Mouse (Mus musculus): Measurements from ENCODE around the gene Trim30a. TPM values are rescaled to one million over a fixed set of nuclear protein-coding genes. Genes with fewer than 3 reads are reported as not detected.

Trim30a gene
- total and polyA plus RNA-seq, 3 experiments = 0.02 to 0.60 TPM; not detected in 1

- no peak for ATAC-seq (ENCODE audit: extremely low read depth, insufficient number of reproducible peaks, low FRiP score, poor library complexity, severe bottlenecking)
- TF ChIP-seq POLR2AphosphoS5 (IDR thresholded peaks at IDR 0.05; ENCODE audit: insufficient replicate concordance, low read depth, low read length) = no peak
- no peak for TF ChIP-seq TAL1 (conservative IDR thresholded peaks at IDR 0.05; ENCODE audit: low read depth, low read length)
- no peak for TF ChIP-seq CTCF (IDR thresholded peaks at IDR 0.05; ENCODE audit: low read depth, low read length)
- TF ChIP-seq GATA2 (IDR thresholded peaks at IDR 0.05; ENCODE audit: borderline replicate concordance, low read depth, low read length) = no peak
- no peak for TF ChIP-seq GATA1 (IDR thresholded peaks at IDR 0.05; ENCODE audit: borderline replicate concordance, low read length)
- no peaks in the 10 kb centered on the region for H3K27me3 ChIP-seq (ENCODE audit: insufficient read depth, low read length)
- no peak overlapping the region for H3K4me3 ChIP-seq (ENCODE audit: low read depth, low read length)
- no peaks in the 10 kb centered on the region for H3K9me3 ChIP-seq (replicated peaks)
- H3K4me1 ChIP-seq (ENCODE audit: insufficient read depth, low read depth, low read length) = no peaks in the 10 kb centered on the region; the same call in 1 of the 2 replicates
- no peak for DNase-seq (ENCODE audit: low spot score)
- H3K36me3 ChIP-seq (replicated peaks) = no peaks in the 10 kb centered on the region
These were observed 60.5 kb downstream of the Trim30a start for GRCm38 (mm10) chr7:104404460-104404950.

DNA sequence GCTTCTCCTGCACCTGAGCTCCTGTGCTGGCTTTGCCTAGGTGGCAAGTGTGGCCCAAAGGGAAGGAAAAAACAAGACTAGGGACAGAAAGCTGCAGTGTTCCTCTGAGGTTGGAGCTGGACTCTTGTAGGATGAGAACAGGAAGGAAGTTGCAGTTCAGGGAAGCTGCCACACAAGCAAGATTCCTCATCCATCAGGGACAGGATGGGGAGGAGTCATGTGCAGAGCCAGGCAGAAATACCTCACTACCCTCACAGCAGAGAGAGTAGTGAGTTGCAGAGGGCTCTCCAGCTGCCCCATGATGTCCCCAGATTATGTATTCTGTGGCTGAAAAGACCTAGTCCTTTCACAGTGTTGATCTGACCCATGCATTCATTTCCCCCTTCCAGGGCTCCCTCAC, 63.9 kb downstream of the Trim30a start:
- TF ChIP-seq TAL1 (conservative IDR thresholded peaks at IDR 0.05; ENCODE audit: low read depth, low read length) (no peak), POLR2AphosphoS5 (IDR thresholded peaks at IDR 0.05; ENCODE audit: insufficient replicate concordance, low read depth, low read length) (no peak)
- no peak for ATAC-seq (ENCODE audit: extremely low read depth, insufficient number of reproducible peaks, low FRiP score, poor library complexity, severe bottlenecking)
- Histone ChIP-seq H3K36me3 (replicated peaks) (no peaks in the 10 kb centered on the region), H3K4me3 (ENCODE audit: low read depth, low read length) (no peak overlapping the region), H3K27me3 (ENCODE audit: insufficient read depth, low read length) (no peaks in the 10 kb centered on the region), H3K9me3 (replicated peaks) (no peaks in the 10 kb centered on the region), H3K4me1 (ENCODE audit: insufficient read depth, low read depth, low read length) (no peaks in the 10 kb centered on the region; the same call in 1 of the 2 replicates)
- no peak for DNase-seq (ENCODE audit: low spot score)

GRCm38 (mm10) chr7:104400698-104401097, 64.3 kb downstream of the Trim30a start, which contains the start of gene Trim30c:
TSS of gene Trim30c (minus strand) at chr7:104400837.
- H3K9me3 ChIP-seq (replicated peaks) = no peaks in the 10 kb centered on the region
- no peak within 1 kb of the TSS for H3K4me3 ChIP-seq (ENCODE audit: low read depth, low read length)
- ATAC-seq (ENCODE audit: extremely low read depth, insufficient number of reproducible peaks, low FRiP score, poor library complexity, severe bottlenecking) (no peak), DNase-seq (ENCODE audit: low spot score) (no peak)
- H3K27me3 ChIP-seq (ENCODE audit: insufficient read depth, low read length) = no peaks in the 10 kb centered on the region
- no peaks in the 10 kb centered on the region; the same call in 1 of the 2 replicates for H3K4me1 ChIP-seq (ENCODE audit: insufficient read depth, low read depth, low read length)
- TF ChIP-seq TAL1 (conservative IDR thresholded peaks at IDR 0.05; ENCODE audit: low read depth, low read length) (no peak), GATA1 (IDR thresholded peaks at IDR 0.05; ENCODE audit: borderline replicate concordance, low read length) (no peak), POLR2AphosphoS5 (IDR thresholded peaks at IDR 0.05; ENCODE audit: insufficient replicate concordance, low read depth, low read length) (no peak), GATA2 (IDR thresholded peaks at IDR 0.05; ENCODE audit: borderline replicate concordance, low read depth, low read length) (no peak), CTCF (IDR thresholded peaks at IDR 0.05; ENCODE audit: low read depth, low read length) (no peak)
- no peaks in the 10 kb centered on the region for H3K36me3 ChIP-seq (replicated peaks)

DNA sequence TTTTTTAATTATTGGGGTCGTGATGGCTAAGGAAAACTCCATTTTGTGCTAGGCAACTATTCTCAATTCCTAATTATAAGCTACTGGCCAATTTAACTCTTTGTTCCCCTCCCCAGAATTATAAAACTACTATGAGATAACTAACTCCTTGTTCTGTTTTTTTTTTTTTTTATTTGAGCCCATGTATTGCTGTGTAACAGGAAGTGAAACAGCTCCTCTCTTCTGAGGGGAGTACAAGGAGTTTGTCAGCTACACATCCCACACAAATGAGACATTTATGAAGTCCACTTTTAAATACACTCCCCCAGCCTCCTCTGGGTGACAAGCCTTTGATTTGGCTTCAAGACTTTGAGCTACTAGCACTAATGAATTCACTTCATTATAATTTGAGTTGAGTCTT, 66.5 kb downstream of the Trim30a start:
- Histone ChIP-seq H3K36me3 (replicated peaks) (no peaks in the 10 kb centered on the region), H3K4me1 (ENCODE audit: insufficient read depth, low read depth, low read length) (no peaks in the 10 kb centered on the region), H3K4me3 (ENCODE audit: low read depth, low read length) (no peak overlapping the region), H3K9me3 (replicated peaks) (peaks cover 3% of the 10 kb centered on the region), H3K27me3 (ENCODE audit: insufficient read depth, low read length) (no peaks in the 10 kb centered on the region)
- no peak for DNase-seq (ENCODE audit: low spot score)
- no peak for ATAC-seq (ENCODE audit: extremely low read depth, insufficient number of reproducible peaks, low FRiP score, poor library complexity, severe bottlenecking)
- TF ChIP-seq TAL1 (conservative IDR thresholded peaks at IDR 0.05; ENCODE audit: low read depth, low read length) (no peak), GATA1 (IDR thresholded peaks at IDR 0.05; ENCODE audit: borderline replicate concordance, low read length) (no peak), CTCF (IDR thresholded peaks at IDR 0.05; ENCODE audit: low read depth, low read length) (no peak), GATA2 (IDR thresholded peaks at IDR 0.05; ENCODE audit: borderline replicate concordance, low read depth, low read length) (no peak), POLR2AphosphoS5 (IDR thresholded peaks at IDR 0.05; ENCODE audit: insufficient replicate concordance, low read depth, low read length) (no peak)

DNA sequence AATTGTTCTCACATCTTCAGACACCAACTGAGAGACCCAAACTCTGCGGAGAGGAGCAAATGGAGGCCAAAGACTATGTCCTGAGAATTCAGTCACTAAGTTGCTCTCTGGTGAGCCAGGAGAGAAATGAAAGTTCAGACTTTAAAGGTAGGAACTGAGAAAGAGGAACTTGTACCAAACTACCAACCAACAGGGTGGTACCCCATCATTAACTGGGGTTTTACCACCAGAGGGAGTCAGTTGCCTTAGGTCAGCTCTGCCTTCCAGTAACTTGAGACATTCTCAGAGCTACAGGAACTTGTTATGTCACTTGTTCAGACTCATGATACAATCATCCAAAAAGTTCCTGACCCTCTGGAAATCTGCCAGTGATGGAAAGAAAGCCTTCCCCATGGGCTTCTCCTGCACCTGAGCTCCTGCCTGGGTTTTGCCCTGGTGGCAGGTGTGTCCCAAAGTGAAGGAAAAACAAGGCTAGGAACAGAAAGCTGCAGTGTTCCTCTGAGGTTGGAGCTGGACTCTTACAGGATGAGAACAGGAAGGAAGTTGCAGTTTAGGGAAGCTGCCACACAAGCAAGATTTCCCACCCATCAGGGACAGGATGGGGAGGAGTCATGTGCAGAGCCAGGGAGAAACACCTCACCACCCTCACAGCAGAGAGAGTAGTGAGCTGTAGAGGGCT, 95.1 kb downstream of the Trim30a start, which contains the start of gene Trim30b:
Trim30b (minus strand) TSS at position 149 of the 679 bp plus-strand sequence.
- Histone ChIP-seq H3K9me3 (replicated peaks) (no peaks in the 10 kb centered on the region), H3K4me3 (ENCODE audit: low read depth, low read length) (no peak within 1 kb of the TSS), H3K4me1 (ENCODE audit: insufficient read depth, low read depth, low read length) (no peaks in the 10 kb centered on the region), H3K36me3 (replicated peaks) (no peaks in the 10 kb centered on the region), H3K27me3 (ENCODE audit: insufficient read depth, low read length) (no peaks in the 10 kb centered on the region)
- ATAC-seq (ENCODE audit: extremely low read depth, insufficient number of reproducible peaks, low FRiP score, poor library complexity, severe bottlenecking) (no peak), DNase-seq (ENCODE audit: low spot score) (no peak)
- no peak for TF ChIP-seq TAL1 (conservative IDR thresholded peaks at IDR 0.05; ENCODE audit: low read depth, low read length)
- TF ChIP-seq CTCF (IDR thresholded peaks at IDR 0.05; ENCODE audit: low read depth, low read length) = no peak
- TF ChIP-seq GATA2 (IDR thresholded peaks at IDR 0.05; ENCODE audit: borderline replicate concordance, low read depth, low read length) = no peak
- TF ChIP-seq GATA1 (IDR thresholded peaks at IDR 0.05; ENCODE audit: borderline replicate concordance, low read length) = no peak
- TF ChIP-seq POLR2AphosphoS5 (IDR thresholded peaks at IDR 0.05; ENCODE audit: insufficient replicate concordance, low read depth, low read length) = no peak

GRCm38 (mm10) chr7:104366339-104366738, 98.7 kb downstream of the Trim30a start:
- Histone ChIP-seq H3K9me3 (replicated peaks) (no peaks in the 10 kb centered on the region), H3K27me3 (ENCODE audit: insufficient read depth, low read length) (peaks cover 4% of the 10 kb centered on the region; the same call in 1 of the 2 replicates), H3K36me3 (replicated peaks) (no peaks in the 10 kb centered on the region), H3K4me1 (ENCODE audit: insufficient read depth, low read depth, low read length) (no peaks in the 10 kb centered on the region), H3K4me3 (ENCODE audit: low read depth, low read length) (no peak overlapping the region)
- ATAC-seq (ENCODE audit: extremely low read depth, insufficient number of reproducible peaks, low FRiP score, poor library complexity, severe bottlenecking) (no peak), DNase-seq (ENCODE audit: low spot score) (no peak)
- TF ChIP-seq POLR2AphosphoS5 (IDR thresholded peaks at IDR 0.05; ENCODE audit: insufficient replicate concordance, low read depth, low read length) (no peak), TAL1 (conservative IDR thresholded peaks at IDR 0.05; ENCODE audit: low read depth, low read length) (no peak), CTCF (IDR thresholded peaks at IDR 0.05; ENCODE audit: low read depth, low read length) (no peak), GATA1 (IDR thresholded peaks at IDR 0.05; ENCODE audit: borderline replicate concordance, low read length) (no peak), GATA2 (IDR thresholded peaks at IDR 0.05; ENCODE audit: borderline replicate concordance, low read depth, low read length) (no peak)

Other genes starting within 250 kb of the Trim30a start
- 0.23 TPM in 1 of 2 replicates, not detected in the other for gene Trim6, start 246.4 kb downstream of the Trim30a start, total RNA-seq (2014; fragmentation: Nextera tagmentation)
- 0.05 TPM in 1 of 2 replicates, not detected in the other for gene Trim6, start 246.4 kb downstream of the Trim30a start, total RNA-seq (2017)
- gene Trim6, start 246.4 kb downstream of the Trim30a start, polyA plus RNA-seq (2012) = not detected in 2 replicates
- 1.7 and 4.9 TPM in 2 replicates for gene Trim34a, start 220.7 kb downstream of the Trim30a start, total RNA-seq (2014; fragmentation: Nextera tagmentation)
- 6.9 and 8.6 TPM in 2 replicates for gene Trim34a, start 220.7 kb downstream of the Trim30a start, total RNA-seq (2017)
- gene Trim34a, start 220.7 kb downstream of the Trim30a start, polyA plus RNA-seq (2012) = 0.22 and 0.25 TPM in 2 replicates
- gene Trim5, start 177.1 kb downstream of the Trim30a start, total RNA-seq (2014; fragmentation: Nextera tagmentation) = not detected in 2 replicates
- 0.33 and 0.35 TPM in 2 replicates for gene Trim5, start 177.1 kb downstream of the Trim30a start, total RNA-seq (2017)
- gene Trim5, start 177.1 kb downstream of the Trim30a start, polyA plus RNA-seq (2012) = not detected in 2 replicates
- 0.30 and 3.8 TPM in 2 replicates for gene Trim12a, start 149.7 kb downstream of the Trim30a start, total RNA-seq (2014; fragmentation: Nextera tagmentation)
- not detected in 2 replicates for gene Trim12a, start 149.7 kb downstream of the Trim30a start, total RNA-seq (2017)
- gene Trim12a, start 149.7 kb downstream of the Trim30a start, polyA plus RNA-seq (2012) = not detected in 2 replicates
- gene Trim34b, start 135.7 kb downstream of the Trim30a start, total RNA-seq (2014; fragmentation: Nextera tagmentation) = 10.8 and 11.2 TPM in 2 replicates
- 6.8 and 7.6 TPM in 2 replicates for gene Trim34b, start 135.7 kb downstream of the Trim30a start, total RNA-seq (2017)
- gene Trim34b, start 135.7 kb downstream of the Trim30a start, polyA plus RNA-seq (2012) = 0.14 and 0.34 TPM in 2 replicates
- gene Trim12c, start 111.8 kb downstream of the Trim30a start, total RNA-seq (2014; fragmentation: Nextera tagmentation) = 20.3 and 20.5 TPM in 2 replicates
- 45.8 and 61.2 TPM in 2 replicates for gene Trim12c, start 111.8 kb downstream of the Trim30a start, total RNA-seq (2017)
- gene Trim12c, start 111.8 kb downstream of the Trim30a start, polyA plus RNA-seq (2012) = 0.68 and 1.3 TPM in 2 replicates
- gene Trim30b, start 95.3 kb downstream of the Trim30a start, total RNA-seq (2014; fragmentation: Nextera tagmentation) = not detected in 2 replicates
- gene Trim30b, start 95.3 kb downstream of the Trim30a start, total RNA-seq (2017) = 0.12 and 0.22 TPM in 2 replicates
- not detected in 2 replicates for gene Trim30b, start 95.3 kb downstream of the Trim30a start, polyA plus RNA-seq (2012)
- not detected in 2 replicates for gene Trim30c, start 64.4 kb downstream of the Trim30a start, total RNA-seq (2014; fragmentation: Nextera tagmentation)
- not detected in 2 replicates for gene Trim30c, start 64.4 kb downstream of the Trim30a start, total RNA-seq (2017)
- gene Trim30c, start 64.4 kb downstream of the Trim30a start, polyA plus RNA-seq (2012) = not detected in 2 replicates
- not detected in 2 replicates for gene Trim30d, start 42.7 kb upstream of the Trim30a start, total RNA-seq (2014; fragmentation: Nextera tagmentation)
- gene Trim30d, start 42.7 kb upstream of the Trim30a start, total RNA-seq (2017) = 0.11 TPM in 1 of 2 replicates, not detected in the other
- not detected in 2 replicates for gene Trim30d, start 42.7 kb upstream of the Trim30a start, polyA plus RNA-seq (2012)
- gene Olfr651, start 84.9 kb upstream of the Trim30a start, total RNA-seq (2014; fragmentation: Nextera tagmentation) = not detected in 2 replicates
- gene Olfr651, start 84.9 kb upstream of the Trim30a start, total RNA-seq (2017) = 0.12 TPM in 1 of 2 replicates, not detected in the other
- not detected in 2 replicates for gene Olfr651, start 84.9 kb upstream of the Trim30a start, polyA plus RNA-seq (2012)
- not detected in 2 replicates for gene Olfr652, start 95.7 kb upstream of the Trim30a start, total RNA-seq (2014; fragmentation: Nextera tagmentation)
- 0.22 and 0.29 TPM in 2 replicates for gene Olfr652, start 95.7 kb upstream of the Trim30a start, total RNA-seq (2017)
- gene Olfr652, start 95.7 kb upstream of the Trim30a start, polyA plus RNA-seq (2012) = not detected in 2 replicates
- gene Olfr653, start 112.1 kb upstream of the Trim30a start, total RNA-seq (2014; fragmentation: Nextera tagmentation) = not detected in 2 replicates
- gene Olfr653, start 112.1 kb upstream of the Trim30a start, total RNA-seq (2017) = 0.05 and 0.12 TPM in 2 replicates
- gene Olfr653, start 112.1 kb upstream of the Trim30a start, polyA plus RNA-seq (2012) = not detected in 2 replicates
- not detected in 2 replicates for gene Olfr654, start 121.8 kb upstream of the Trim30a start, total RNA-seq (2014; fragmentation: Nextera tagmentation)
- 0.06 and 0.27 TPM in 2 replicates for gene Olfr654, start 121.8 kb upstream of the Trim30a start, total RNA-seq (2017)
- not detected in 2 replicates for gene Olfr654, start 121.8 kb upstream of the Trim30a start, polyA plus RNA-seq (2012)
- gene Olfr655, start 136.6 kb upstream of the Trim30a start, total RNA-seq (2014; fragmentation: Nextera tagmentation) = not detected in 2 replicates
- gene Olfr655, start 136.6 kb upstream of the Trim30a start, total RNA-seq (2017) = 0.33 and 0.46 TPM in 2 replicates
- not detected in 2 replicates for gene Olfr655, start 136.6 kb upstream of the Trim30a start, polyA plus RNA-seq (2012)
- gene Olfr656, start 148.8 kb upstream of the Trim30a start, total RNA-seq (2014; fragmentation: Nextera tagmentation) = not detected in 2 replicates
- gene Olfr656, start 148.8 kb upstream of the Trim30a start, total RNA-seq (2017) = 0.05 and 0.06 TPM in 2 replicates
- gene Olfr656, start 148.8 kb upstream of the Trim30a start, polyA plus RNA-seq (2012) = not detected in 2 replicates
- not detected in 2 replicates for gene Olfr657, start 159.6 kb upstream of the Trim30a start, total RNA-seq (2014; fragmentation: Nextera tagmentation)
- 0.06 TPM in 1 of 2 replicates, not detected in the other for gene Olfr657, start 159.6 kb upstream of the Trim30a start, total RNA-seq (2017)
- gene Olfr657, start 159.6 kb upstream of the Trim30a start, polyA plus RNA-seq (2012) = not detected in 2 replicates
- not detected in 2 replicates for gene Olfr658, start 182.1 kb upstream of the Trim30a start, total RNA-seq (2014; fragmentation: Nextera tagmentation)
- 0.16 TPM in 1 of 2 replicates, not detected in the other for gene Olfr658, start 182.1 kb upstream of the Trim30a start, total RNA-seq (2017)
- gene Olfr658, start 182.1 kb upstream of the Trim30a start, polyA plus RNA-seq (2012) = not detected in 2 replicates
- not detected in 2 replicates for gene Olfr659, start 201.6 kb upstream of the Trim30a start, total RNA-seq (2014; fragmentation: Nextera tagmentation)
- gene Olfr659, start 201.6 kb upstream of the Trim30a start, total RNA-seq (2017) = 0.05 TPM in 1 of 2 replicates, not detected in the other
- gene Olfr659, start 201.6 kb upstream of the Trim30a start, polyA plus RNA-seq (2012) = not detected in 2 replicates
- gene Olfr661, start 221.3 kb upstream of the Trim30a start, total RNA-seq (2014; fragmentation: Nextera tagmentation) = not detected in 2 replicates
- 0.11 and 0.12 TPM in 2 replicates for gene Olfr661, start 221.3 kb upstream of the Trim30a start, total RNA-seq (2017)
- not detected in 2 replicates for gene Olfr661, start 221.3 kb upstream of the Trim30a start, polyA plus RNA-seq (2012)